Mouse (Mus musculus) small intestine, adult 2 months (tissue): Measurements from ENCODE around the gene Cib2. TPM values are rescaled to one million over a fixed set of nuclear protein-coding genes. Genes with fewer than 3 reads are reported as not detected.

ENCODE experiments used
- H3K27ac ChIP-seq: fragments of 200-500 bp; 2 replicates; pipeline ENCODE4 v1.5.1; 2012; ENCODE audit warnings: low read depth, low read length, control low read depth, inconsistent platforms; ENCODE audit not compliant: insufficient read depth
- H3K27me3 ChIP-seq: fragments of 200-500 bp; 2 replicates; pipeline ENCODE4 v1.6.1; 2012; ENCODE audit warnings: mild to moderate bottlenecking, moderate library complexity, low read length, inconsistent platforms; ENCODE audit not compliant: control insufficient read depth, insufficient read depth
- H3K36me3 ChIP-seq: fragments of 200-500 bp; 2 replicates; pipeline ENCODE4 v1.6.1; 2012; ENCODE audit warnings: mild to moderate bottlenecking, low read length, control low read depth, inconsistent platforms; ENCODE audit not compliant: control insufficient read depth, insufficient read depth
- H3K4me1 ChIP-seq: fragments of 200-500 bp; 2 replicates; pipeline ENCODE4 v1.6.1; 2012; ENCODE audit warnings: low read length, inconsistent platforms, mixed read lengths; ENCODE audit not compliant: control insufficient read depth, insufficient read depth, insufficient read length
- H3K4me3 ChIP-seq: fragments of 200-500 bp; 2 replicates; pipeline ENCODE4 v1.5.1; 2012; ENCODE audit warnings: low read depth, mild to moderate bottlenecking, control low read depth, inconsistent platforms, low read length, moderate library complexity
- CTCF ChIP-seq: fragments of 200-500 bp; IDR thresholded peaks from 2 replicates; pipeline ENCODE4 v1.5.1; 2012; ENCODE audit warnings: low read depth, mild to moderate bottlenecking, control low read depth, inconsistent platforms, low read length, moderate library complexity, mixed read lengths; ENCODE audit not compliant: insufficient replicate concordance, insufficient read length; ENCODE audit errors: extremely low read depth
- POLR2A ChIP-seq: fragments of 200-500 bp; IDR thresholded peaks from 2 replicates; pipeline ENCODE4 v1.6.1; 2012; ENCODE audit warnings: low read depth, mild to moderate bottlenecking, control low read depth, inconsistent platforms, low read length, moderate library complexity
- WGBS: fragments of 180-500 bp; shearing (Covaris S2); methylation state at CpG from one replicate; pipeline ENCODE4 v1.1.7; 2018; 5-methylcytosine and 5-hydroxymethylcytosine counted together
- polyA plus RNA-seq: library from polyadenylated mRNA; depleted of rRNA; stranded (reverse); fragments of >200 nt; gene quantifications from 2 replicates; pipeline ENCODE4 v1.2.3, GENCODE M21; 2012; rRNA removed

Cib2 gene
- polyA plus RNA-seq, 1 experiment, result 2.6 TPM

DNA sequence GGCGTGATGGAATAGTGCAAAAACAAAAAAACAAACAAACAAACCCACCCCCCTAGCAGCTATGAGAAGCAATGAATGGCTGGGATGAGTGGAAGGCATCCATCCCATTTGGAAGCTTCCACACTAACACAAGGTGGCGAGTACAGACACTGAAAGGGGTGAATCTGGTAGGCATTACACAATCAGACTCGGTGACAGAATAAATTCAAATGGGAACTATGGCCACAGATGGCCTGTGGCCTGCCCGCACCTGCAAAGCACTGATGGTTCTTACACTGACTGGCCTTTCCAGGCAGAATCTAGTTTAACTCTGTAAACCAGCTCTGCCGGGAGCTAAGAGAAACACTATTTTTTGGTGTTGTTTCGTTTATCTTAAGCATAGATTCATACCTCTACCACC lies 60.7 kb downstream of the Cib2 start:
- WGBS, result 87% methylated on average over 6 of the region's 6 CpGs
- no peak overlapping the region for H3K4me3 ChIP-seq
- H3K36me3 ChIP-seq, result no peaks in the 10 kb centered on the region
- no peak for TF ChIP-seq CTCF
- no peak for TF ChIP-seq POLR2A
- no peak overlapping the region for H3K27ac ChIP-seq
- no peaks in the 10 kb centered on the region for H3K4me1 ChIP-seq
- peaks cover 10% of the 10 kb centered on the region for H3K27me3 ChIP-seq

Other genes with a start within 250 kb of the Cib2 start
- gene Dmxl2, start 58.6 kb downstream of the Cib2 start, polyA plus RNA-seq, result 0.51 and 0.63 TPM in 2 replicates
- 2.1 and 5.7 TPM in 2 replicates for gene Sh2d7, start 21.2 kb downstream of the Cib2 start, polyA plus RNA-seq
- gene Idh3a, start 26.1 kb upstream of the Cib2 start, polyA plus RNA-seq, result 15.6 and 32.8 TPM in 2 replicates
- 1.9 and 2.1 TPM in 2 replicates for gene Acsbg1, start 101.7 kb upstream of the Cib2 start, polyA plus RNA-seq
- 1.2 and 1.3 TPM in 2 replicates for gene Dnaja4, start 138.7 kb upstream of the Cib2 start, polyA plus RNA-seq
- 7.8 and 11.9 TPM in 2 replicates for gene Wdr61, start 174.3 kb upstream of the Cib2 start, polyA plus RNA-seq
- gene Crabp1, start 204.5 kb upstream of the Cib2 start, polyA plus RNA-seq, result 0.86 and 3.2 TPM in 2 replicates